Mouse (Mus musculus): ENCODE data around the gene Lin28b. TPM values are rescaled to one million over a fixed set of nuclear protein-coding genes. Genes with fewer than 3 reads are reported as not detected.
A peak's percentile ranks its signal among the peaks of the same experiment; 100 is the strongest.

The Lin28b gene
- 0.58 and 0.61 TPM in 2 replicates for polyA plus RNA-seq (2015; fragmentation: Nextera tagmentation; extraction: Ambion mirVana)

- Histone ChIP-seq H3K9me3 (no peaks in the 10 kb centered on the region), H3K36me3 (no peaks in the 10 kb centered on the region), H3K27me3 (peaks cover 37% of the 10 kb centered on the region), H3K4me1 (peaks cover 15% of the 10 kb centered on the region), H3K4me2 (peak within 1 kb of the TSS; percentile 100), H3K4me3 (peak within 1 kb of the TSS; percentile 61), H3K27ac (no peak within 1 kb of the TSS), H3K9ac (no peak within 1 kb of the TSS)
- under 1% methylated on average over 115 of the region's 139 CpGs for WGBS
- ATAC-seq (ENCODE audit: insufficient number of reproducible peaks, low FRiP score, low TSS enrichment, low read depth), result peak; percentile 52; the same call in 1 of the 2 replicates
Measured at GRCm38 (mm10) chr10:45485761-45486602, at the start of gene Lin28b. Lin28b (minus strand) TSS chr10:45486395.

- Histone ChIP-seq H3K36me3 (no peaks in the 10 kb centered on the region), H3K4me3 (no peak overlapping the region), H3K9me3 (no peaks in the 10 kb centered on the region), H3K9ac (no peak overlapping the region), H3K27ac (no peak overlapping the region), H3K4me1 (no peaks in the 10 kb centered on the region), H3K4me2 (no peak overlapping the region), H3K27me3 (no peaks in the 10 kb centered on the region)
- no peak for ATAC-seq (ENCODE audit: insufficient number of reproducible peaks, low FRiP score, low TSS enrichment, low read depth)
- WGBS, result 61% methylated on average over 2 of the region's 2 CpGs
Measured at GRCm38 (mm10) chr10:45511764-45512163, 25.6 kb upstream of the Lin28b start.

DNA sequence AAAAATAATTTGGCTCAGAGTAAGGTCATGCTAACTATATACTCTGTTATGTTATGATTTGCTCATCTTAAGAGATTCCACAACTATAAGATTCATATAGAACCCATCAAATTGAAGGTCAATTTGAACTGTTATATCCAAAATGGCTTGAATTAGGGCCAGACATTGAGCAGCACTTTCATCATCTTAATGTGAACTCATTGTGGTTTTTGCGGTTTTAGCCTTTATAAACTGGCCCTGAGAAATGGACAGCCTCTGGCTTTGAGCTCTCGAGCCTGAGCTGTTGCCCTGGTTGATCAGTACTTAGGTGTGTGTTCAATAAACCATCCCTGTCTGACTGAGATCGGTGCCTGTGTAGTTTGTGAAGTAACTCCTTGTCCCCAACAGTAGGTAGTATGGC, 24.5 kb upstream of the Lin28b start:
- H3K4me3 ChIP-seq, result no peak overlapping the region
- ATAC-seq (ENCODE audit: insufficient number of reproducible peaks, low FRiP score, low TSS enrichment, low read depth), result no peak
- 80% methylated on average over 3 of the region's 3 CpGs for WGBS

DNA sequence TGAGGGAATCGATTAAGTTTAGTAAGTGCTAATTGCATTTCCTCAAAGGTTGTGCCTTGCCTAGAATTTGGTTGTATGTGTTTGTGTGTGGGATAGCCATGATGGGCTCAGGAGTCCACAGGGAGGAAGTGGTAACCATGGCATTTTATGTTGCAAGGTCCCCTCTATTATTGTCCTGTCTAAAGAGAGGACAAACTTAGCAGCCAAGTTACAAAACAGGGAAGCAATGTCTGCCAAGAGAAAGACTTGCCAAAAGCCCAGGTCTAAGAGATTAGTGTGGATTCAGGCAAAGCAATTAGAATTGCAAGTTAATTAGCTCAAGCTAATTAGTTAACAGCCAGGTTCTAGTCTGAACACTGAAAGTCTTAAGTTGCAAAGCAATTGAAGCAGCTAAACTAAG, 14.1 kb upstream of the Lin28b start:
- no peak for ATAC-seq (ENCODE audit: insufficient number of reproducible peaks, low FRiP score, low TSS enrichment, low read depth)
- no peak overlapping the region for H3K27ac ChIP-seq
- H3K4me1 ChIP-seq, result no peaks in the 10 kb centered on the region
- WGBS, result 84% methylated on average over 1 of the region's 1 CpGs
- H3K36me3 ChIP-seq, result no peaks in the 10 kb centered on the region
- no peak overlapping the region for H3K4me3 ChIP-seq
- H3K27me3 ChIP-seq, result no peaks in the 10 kb centered on the region
- H3K4me2 ChIP-seq, result no peak overlapping the region
- H3K9ac ChIP-seq, result no peak overlapping the region
- H3K9me3 ChIP-seq, result no peaks in the 10 kb centered on the region

More for the DNA sequence above, 24.5 kb upstream of the Lin28b start:
- Histone ChIP-seq H3K9ac (no peak overlapping the region), H3K27me3 (no peaks in the 10 kb centered on the region), H3K9me3 (no peaks in the 10 kb centered on the region), H3K36me3 (no peaks in the 10 kb centered on the region), H3K4me2 (no peak overlapping the region), H3K27ac (no peak overlapping the region), H3K4me1 (no peaks in the 10 kb centered on the region)

- no peak overlapping the region for H3K9ac ChIP-seq
- no peaks in the 10 kb centered on the region for H3K36me3 ChIP-seq
- H3K9me3 ChIP-seq, result no peaks in the 10 kb centered on the region
- WGBS, result 1% methylated on average over 36 of the region's 40 CpGs
- peak overlapping the region; percentile 100 for H3K4me2 ChIP-seq
- H3K4me3 ChIP-seq, result peak overlapping the region; percentile 61
- ATAC-seq (ENCODE audit: insufficient number of reproducible peaks, low FRiP score, low TSS enrichment, low read depth), result peak; percentile 30; the same call in 1 of the 2 replicates
- peaks cover 15% of the 10 kb centered on the region for H3K4me1 ChIP-seq
- peaks cover 37% of the 10 kb centered on the region for H3K27me3 ChIP-seq
- H3K27ac ChIP-seq, result no peak overlapping the region
Measured at GRCm38 (mm10) chr10:45486603-45486946, 380 bp upstream of the Lin28b start.

- H3K9ac ChIP-seq, result no peak overlapping the region
- WGBS, result 1% methylated on average over 32 of the region's 32 CpGs
Measured at GRCm38 (mm10) chr10:45485226-45485760, 902 bp downstream of the Lin28b start.

DNA sequence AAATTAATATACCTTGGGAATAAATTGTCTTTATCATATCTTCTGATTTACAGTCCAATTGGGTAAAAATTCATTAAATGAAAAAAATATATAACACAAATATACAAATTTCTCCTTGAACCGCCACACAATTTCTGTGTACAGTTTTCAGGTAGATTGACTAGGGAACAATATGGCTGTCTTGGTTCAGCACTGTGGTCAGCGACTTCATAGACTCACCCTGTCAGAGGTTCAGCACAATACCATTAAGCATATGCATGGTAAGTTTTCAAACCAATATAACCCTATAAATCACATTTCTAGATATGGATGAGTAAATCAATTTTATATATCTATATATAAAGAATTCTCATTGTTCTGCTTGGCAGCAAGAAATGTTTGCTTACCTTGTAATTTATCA, 3.0 kb downstream of the Lin28b start:
- Histone ChIP-seq H3K36me3 (no peaks in the 10 kb centered on the region), H3K9ac (no peak overlapping the region), H3K27me3 (peaks cover 31% of the 10 kb centered on the region), H3K4me3 (no peak overlapping the region), H3K4me2 (no peak overlapping the region), H3K4me1 (peaks cover 15% of the 10 kb centered on the region), H3K27ac (no peak overlapping the region), H3K9me3 (no peaks in the 10 kb centered on the region)
- WGBS, result 58% methylated on average over 2 of the region's 2 CpGs
- ATAC-seq (ENCODE audit: insufficient number of reproducible peaks, low FRiP score, low TSS enrichment, low read depth), result no peak

More at GRCm38 (mm10) chr10:45485226-45485760, 902 bp downstream of the Lin28b start:
- no peak overlapping the region for H3K27ac ChIP-seq
- ATAC-seq (ENCODE audit: insufficient number of reproducible peaks, low FRiP score, low TSS enrichment, low read depth), result no peak
- H3K36me3 ChIP-seq, result no peaks in the 10 kb centered on the region
- H3K4me1 ChIP-seq, result peaks cover 15% of the 10 kb centered on the region
- no peaks in the 10 kb centered on the region for H3K9me3 ChIP-seq
- H3K4me3 ChIP-seq, result peak overlapping the region; percentile 61
- H3K27me3 ChIP-seq, result peaks cover 37% of the 10 kb centered on the region
- H3K4me2 ChIP-seq, result peak overlapping the region; percentile 100

DNA sequence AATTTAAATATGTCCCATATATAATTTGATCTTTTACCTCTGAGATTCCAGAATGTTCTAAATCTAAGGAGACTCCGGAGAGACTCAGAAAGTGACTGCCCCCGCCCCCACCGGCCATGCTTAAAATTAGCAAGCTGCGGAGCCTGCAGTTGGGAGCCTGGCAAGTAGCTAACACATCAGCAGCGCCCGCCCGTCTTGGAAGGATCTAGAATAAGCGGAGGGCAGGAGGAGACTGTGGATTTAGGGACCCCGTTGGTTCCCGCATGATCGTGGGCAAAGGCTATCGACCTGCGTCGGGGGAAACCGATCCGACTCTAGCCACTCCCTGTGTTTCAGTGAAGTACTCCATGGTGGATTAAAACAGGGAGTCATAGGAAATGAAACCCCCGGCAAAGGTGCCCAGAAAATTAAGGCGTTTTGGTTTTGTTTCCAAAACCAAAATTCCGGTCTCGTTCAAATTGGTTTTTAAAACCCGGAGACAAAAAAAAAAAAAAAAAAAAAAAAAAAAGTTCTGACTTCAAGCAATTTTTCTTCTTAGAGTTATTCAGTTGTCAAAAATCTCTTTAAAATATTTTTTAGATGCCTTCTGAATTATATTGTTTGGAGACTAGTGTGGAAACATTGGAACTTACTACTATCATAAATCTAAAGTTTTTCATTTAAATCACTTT, 12.4 kb downstream of the Lin28b start:
- Histone ChIP-seq H3K27ac (no peak overlapping the region), H3K4me1 (peaks cover 15% of the 10 kb centered on the region; the same call in 1 of the 2 replicates), H3K9ac (no peak overlapping the region), H3K9me3 (no peaks in the 10 kb centered on the region), H3K4me3 (peak overlapping the region; percentile 31), H3K27me3 (peaks cover 21% of the 10 kb centered on the region), H3K36me3 (no peaks in the 10 kb centered on the region), H3K4me2 (peak overlapping the region; percentile 41)
- ATAC-seq (ENCODE audit: insufficient number of reproducible peaks, low FRiP score, low TSS enrichment, low read depth), result no peak
- 1% methylated on average over 21 of the region's 21 CpGs for WGBS

GRCm38 (mm10) chr10:45473143-45473484, 13.1 kb downstream of the Lin28b start:
- no peaks in the 10 kb centered on the region for H3K36me3 ChIP-seq
- H3K4me3 ChIP-seq, result no peak overlapping the region
- no peak overlapping the region for H3K4me2 ChIP-seq
- H3K9me3 ChIP-seq, result no peaks in the 10 kb centered on the region
- peaks cover 21% of the 10 kb centered on the region for H3K27me3 ChIP-seq
- peaks cover 15% of the 10 kb centered on the region; the same call in 1 of the 2 replicates for H3K4me1 ChIP-seq
- ATAC-seq (ENCODE audit: insufficient number of reproducible peaks, low FRiP score, low TSS enrichment, low read depth), result no peak
- no peak overlapping the region for H3K27ac ChIP-seq
- no peak overlapping the region for H3K9ac ChIP-seq
- WGBS, result 3% methylated on average over 5 of the region's 5 CpGs

GRCm38 (mm10) chr10:45472431-45473142, 13.6 kb downstream of the Lin28b start:
- peaks cover 15% of the 10 kb centered on the region; the same call in 1 of the 2 replicates for H3K4me1 ChIP-seq
- H3K27me3 ChIP-seq, result peaks cover 21% of the 10 kb centered on the region
- H3K27ac ChIP-seq, result no peak overlapping the region
- H3K9ac ChIP-seq, result no peak overlapping the region
- no peaks in the 10 kb centered on the region for H3K36me3 ChIP-seq
- no peak overlapping the region for H3K4me3 ChIP-seq
- 6% methylated on average over 6 of the region's 6 CpGs for WGBS
- no peaks in the 10 kb centered on the region for H3K9me3 ChIP-seq
- no peak for ATAC-seq (ENCODE audit: insufficient number of reproducible peaks, low FRiP score, low TSS enrichment, low read depth)
- H3K4me2 ChIP-seq, result no peak overlapping the region

DNA sequence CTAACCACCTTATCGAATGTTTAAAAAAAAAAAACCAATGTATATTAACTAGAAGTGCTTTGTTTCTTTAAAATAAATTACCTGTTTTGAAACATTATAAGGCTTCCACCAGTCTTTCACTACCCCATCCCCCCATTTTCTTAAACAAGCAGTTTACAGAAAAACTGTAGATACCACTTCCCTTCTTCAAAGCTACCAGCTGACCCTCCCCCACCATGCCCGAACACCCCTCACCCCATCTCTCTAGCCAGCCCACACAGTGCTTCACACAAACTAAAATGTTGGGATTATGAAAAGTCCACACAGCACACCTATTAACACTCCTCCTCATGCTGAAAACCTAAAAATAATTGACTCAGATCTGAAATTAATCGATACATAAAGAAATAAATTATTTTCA, 14.9 kb downstream of the Lin28b start:
- Histone ChIP-seq H3K27me3 (peaks cover 21% of the 10 kb centered on the region), H3K9ac (no peak overlapping the region), H3K36me3 (no peaks in the 10 kb centered on the region), H3K4me3 (no peak overlapping the region), H3K4me2 (no peak overlapping the region), H3K4me1 (peaks cover 15% of the 10 kb centered on the region; the same call in 1 of the 2 replicates), H3K9me3 (no peaks in the 10 kb centered on the region), H3K27ac (no peak overlapping the region)
- no peak for ATAC-seq (ENCODE audit: insufficient number of reproducible peaks, low FRiP score, low TSS enrichment, low read depth)
- WGBS, result 24% methylated on average over 3 of the region's 3 CpGs

Measured in limb, embryonic 15.5 days (tissue).